Mouse (Mus musculus): ENCODE measurements around the gene Ralgapb. TPM values are rescaled to one million over a fixed set of nuclear protein-coding genes. Genes with fewer than 3 reads are reported as not detected.

Ralgapb gene
- 23.3 and 27.1 TPM in 2 replicates for polyA plus RNA-seq (2015; fragmentation: Nextera tagmentation; extraction: Ambion mirVana)

GRCm38 (mm10) chr2:158409595-158410021 is at the start of gene Ralgapb:
Gene Ralgapb (plus strand): TSS chr2:158409848.

GRCm38 (mm10) chr2:158375443-158376122 is 34.1 kb upstream of the Ralgapb start, which contains the start of gene Snhg11:
Gene Snhg11 (plus strand): TSS chr2:158375638.

GRCm38 (mm10) chr2:158501836-158502812 is 92.5 kb downstream of the Ralgapb start, which contains the start of gene Adig:
Gene Adig (plus strand): TSS chr2:158502612.

GRCm38 (mm10) chr2:158512528-158512927 is 102.9 kb downstream of the Ralgapb start, which contains the start of gene Arhgap40:
Gene Arhgap40 (plus strand): TSS chr2:158512796.

Other genes starting within 250 kb of the Ralgapb start
- gene D630003M21Rik, start 180.6 kb upstream of the Ralgapb start, polyA plus RNA-seq (2015; fragmentation: Nextera tagmentation; extraction: Ambion mirVana) = 2.0 and 2.1 TPM in 2 replicates
- not detected in 2 replicates for gene Bpi, start 151.8 kb upstream of the Ralgapb start, polyA plus RNA-seq (2015; fragmentation: Nextera tagmentation; extraction: Ambion mirVana)
- 10.2 and 15.3 TPM in 2 replicates for gene Lbp, start 103.4 kb upstream of the Ralgapb start, polyA plus RNA-seq (2015; fragmentation: Nextera tagmentation; extraction: Ambion mirVana)
- 703 and 881 TPM in 2 replicates for gene Snhg11, start 34.2 kb upstream of the Ralgapb start, polyA plus RNA-seq (2015; fragmentation: Nextera tagmentation; extraction: Ambion mirVana)
- not detected in 2 replicates for gene Adig, start 92.8 kb downstream of the Ralgapb start, polyA plus RNA-seq (2015; fragmentation: Nextera tagmentation; extraction: Ambion mirVana)
- 0.57 and 0.61 TPM in 2 replicates for gene Arhgap40, start 102.9 kb downstream of the Ralgapb start, polyA plus RNA-seq (2015; fragmentation: Nextera tagmentation; extraction: Ambion mirVana)
- 18.8 and 21.0 TPM in 2 replicates for gene Slc32a1, start 200.9 kb downstream of the Ralgapb start, polyA plus RNA-seq (2015; fragmentation: Nextera tagmentation; extraction: Ambion mirVana)
- 8.2 and 10.0 TPM in 2 replicates for gene Actr5, start 215.0 kb downstream of the Ralgapb start, polyA plus RNA-seq (2015; fragmentation: Nextera tagmentation; extraction: Ambion mirVana)